Mouse (Mus musculus) testis, adult 2 months (tissue): ENCODE results near the gene Ap1ar.

Source experiments
- CTCF ChIP-seq: fragments of 200-500 bp; IDR thresholded peaks from 2 replicates; pipeline ENCODE4 v1.5.1; 2012; ENCODE audit warnings: low read depth, mild to moderate bottlenecking, inconsistent platforms, low read length, moderate library complexity; ENCODE audit not compliant: control insufficient read depth, insufficient read depth, insufficient replicate concordance
- POLR2A ChIP-seq: fragments of 200-500 bp; IDR thresholded peaks from 2 replicates; pipeline ENCODE4 v1.6.1; 2012; ENCODE audit warnings: low read depth, mild to moderate bottlenecking, inconsistent platforms, low read length, moderate library complexity; ENCODE audit not compliant: control insufficient read depth

GRCm38 (mm10) chr3:127843324-127843940, 6.1 kb upstream of the Ap1ar start:
- TF ChIP-seq POLR2A, result no peak
- no peak for TF ChIP-seq CTCF
